Mouse (Mus musculus): ENCODE data around the gene Trim37.
"Not testable (repeated sequence)": the region's sequence is repeated elsewhere in the genome, so short reads cannot be mapped to it uniquely, and the experiment has no call there.

The Trim37 gene

DNA sequence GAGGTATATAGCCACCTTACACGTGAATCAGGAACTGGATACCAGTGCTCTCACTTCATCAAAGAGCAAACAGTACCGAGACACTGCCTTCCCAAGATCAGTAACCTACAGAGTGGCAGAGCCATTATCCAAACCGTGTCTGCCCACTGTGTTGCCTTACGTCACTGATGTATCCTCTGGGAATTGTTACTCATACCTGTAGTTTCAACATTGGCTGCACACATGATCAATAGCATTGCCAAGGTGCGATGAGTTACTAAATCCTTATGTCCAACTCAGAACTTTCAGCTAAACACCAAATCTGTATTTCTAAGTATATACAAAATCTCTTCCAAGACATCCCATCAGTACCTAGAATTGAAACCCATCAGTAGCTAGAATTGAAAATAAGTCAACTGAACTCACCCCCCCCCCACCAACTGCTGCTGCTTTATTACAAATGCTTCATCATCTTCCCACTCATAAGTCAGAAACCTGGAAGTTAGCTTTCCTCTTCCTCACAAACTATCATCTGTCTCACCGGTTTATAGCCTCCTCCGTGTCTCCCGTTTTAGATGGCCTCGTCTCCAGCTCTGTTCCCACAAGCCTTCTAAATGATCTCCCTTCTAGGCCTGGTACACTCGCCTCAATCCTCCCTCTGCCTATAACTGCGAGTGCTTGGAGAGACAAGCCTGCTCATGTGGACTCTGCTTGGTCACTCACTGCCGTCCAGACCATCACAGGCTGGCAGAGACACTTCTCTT is 108.0 kb downstream of the Trim37 start:
- DNase-seq: no peak

DNA sequence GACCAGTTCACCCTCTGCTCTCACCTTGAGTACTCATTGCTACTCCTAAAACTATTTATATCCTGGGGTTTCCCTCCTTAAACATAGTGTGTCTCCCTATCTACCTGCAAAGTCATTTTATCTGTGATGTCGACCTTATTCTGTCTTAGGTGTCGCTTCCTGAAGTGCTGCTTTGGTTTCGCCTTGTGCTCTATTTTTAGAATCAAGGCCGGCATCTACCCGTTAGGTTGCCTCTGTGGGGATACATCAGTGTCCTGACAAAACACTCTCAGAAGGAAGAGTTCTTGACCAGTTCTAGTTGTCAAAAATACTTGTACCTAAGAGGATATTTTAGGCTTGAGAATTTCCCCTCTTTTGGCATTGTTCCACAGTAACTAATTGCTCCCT is 108.6 kb downstream of the Trim37 start:
- DNase-seq: no peak

DNA sequence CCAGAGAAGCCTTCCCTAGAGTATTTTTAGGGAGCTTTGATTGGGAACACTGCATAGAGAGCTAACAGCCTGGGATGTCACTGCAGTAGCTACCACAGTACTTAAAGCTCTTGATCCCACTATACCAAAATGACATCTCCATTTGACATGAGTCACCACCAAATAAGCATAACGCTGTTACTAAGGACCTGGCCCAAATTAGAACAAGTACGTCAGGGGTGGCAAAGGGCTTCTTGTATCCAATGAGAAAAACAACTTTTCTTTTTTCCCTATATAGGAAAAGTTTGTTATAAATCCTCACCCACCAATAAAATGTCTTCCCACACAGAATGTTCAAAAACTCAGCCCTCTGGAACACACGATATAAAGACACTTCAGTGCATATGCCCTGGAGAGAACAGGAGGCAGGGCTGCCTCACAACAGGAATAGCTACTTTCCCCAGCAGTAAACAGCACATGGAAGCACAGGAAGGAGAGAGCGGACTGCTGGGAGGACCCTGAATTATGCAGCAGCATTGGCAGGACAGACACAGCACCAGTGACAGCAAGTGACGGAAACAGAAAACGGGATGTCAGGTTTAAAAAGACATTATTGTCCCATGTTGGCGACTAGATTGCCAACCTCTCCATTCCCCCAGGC is 112.1 kb downstream of the Trim37 start:
- DNase-seq: no peak

DNA sequence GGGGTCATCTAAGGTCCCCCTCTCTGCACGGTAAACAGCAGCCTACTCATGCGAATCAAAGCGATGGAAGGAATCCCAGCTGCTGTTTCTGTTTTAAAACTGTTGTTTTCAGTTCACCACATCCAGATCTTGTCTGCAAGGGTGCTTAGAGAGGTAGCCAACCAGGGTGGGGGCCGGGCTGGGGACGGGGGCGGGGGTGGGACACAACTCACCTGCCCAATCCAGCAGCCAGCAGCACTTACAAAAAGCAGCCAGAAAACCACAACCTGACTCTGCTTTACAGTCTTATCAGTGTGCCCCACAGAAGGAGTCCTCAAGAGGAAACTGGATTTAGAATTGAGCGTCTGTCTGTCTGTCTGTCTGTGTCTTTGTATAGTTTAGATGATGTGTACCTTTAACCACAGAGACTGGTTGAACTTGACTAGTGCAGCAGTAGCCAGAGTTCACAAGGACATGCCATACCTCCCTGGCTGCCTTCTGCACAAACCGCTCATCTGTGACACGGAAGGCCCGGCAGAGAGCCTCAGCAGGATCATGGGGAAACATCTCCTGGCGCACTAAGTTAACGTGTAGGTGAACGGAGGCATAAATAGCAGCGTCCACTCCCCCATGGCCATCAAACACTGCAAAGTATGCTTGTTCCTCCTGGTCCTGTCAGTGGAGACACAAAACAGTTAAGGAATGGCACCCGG is 113.4 kb downstream of the Trim37 start:
- DNase-seq: peak; percentile 39

DNA sequence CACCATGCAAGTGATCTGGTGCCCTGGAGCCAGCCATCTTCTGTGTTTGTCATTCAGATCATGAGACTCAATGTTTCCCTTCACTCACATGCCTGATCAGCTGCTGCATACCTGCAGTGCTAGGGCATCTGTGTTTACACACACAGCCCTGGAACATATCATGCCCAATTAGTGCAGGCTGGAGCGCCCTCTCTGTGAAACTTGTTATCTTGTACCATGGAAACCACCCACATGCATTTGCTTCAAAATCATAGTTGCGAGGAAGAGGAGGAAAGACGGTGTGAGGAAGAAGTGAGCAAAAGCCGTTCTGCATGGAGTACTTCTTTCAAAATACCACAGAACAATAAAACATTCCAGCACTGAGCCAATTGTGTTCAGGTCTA is 113.9 kb downstream of the Trim37 start:
- no peak for DNase-seq

DNA sequence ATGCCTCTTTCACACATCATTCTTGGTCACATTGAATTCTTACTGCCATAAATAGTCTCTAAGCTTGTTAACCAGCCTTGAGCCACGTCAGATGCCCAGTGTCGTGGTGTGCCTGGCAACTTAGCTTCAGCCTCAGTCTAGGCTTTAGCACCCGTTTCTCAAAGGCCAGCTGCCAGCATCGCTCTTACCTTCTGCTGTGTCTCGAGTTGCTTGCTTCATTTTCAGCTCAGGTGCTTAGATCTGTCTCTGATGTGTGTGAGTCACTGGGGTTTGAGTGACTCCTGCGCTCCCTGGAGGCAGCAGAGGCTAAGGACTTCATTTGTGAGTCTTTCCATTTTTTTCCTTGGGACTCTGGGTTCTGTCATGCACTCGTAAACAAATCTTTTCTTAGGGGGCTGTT is 114.4 kb downstream of the Trim37 start:
- DNase-seq: no peak

DNA sequence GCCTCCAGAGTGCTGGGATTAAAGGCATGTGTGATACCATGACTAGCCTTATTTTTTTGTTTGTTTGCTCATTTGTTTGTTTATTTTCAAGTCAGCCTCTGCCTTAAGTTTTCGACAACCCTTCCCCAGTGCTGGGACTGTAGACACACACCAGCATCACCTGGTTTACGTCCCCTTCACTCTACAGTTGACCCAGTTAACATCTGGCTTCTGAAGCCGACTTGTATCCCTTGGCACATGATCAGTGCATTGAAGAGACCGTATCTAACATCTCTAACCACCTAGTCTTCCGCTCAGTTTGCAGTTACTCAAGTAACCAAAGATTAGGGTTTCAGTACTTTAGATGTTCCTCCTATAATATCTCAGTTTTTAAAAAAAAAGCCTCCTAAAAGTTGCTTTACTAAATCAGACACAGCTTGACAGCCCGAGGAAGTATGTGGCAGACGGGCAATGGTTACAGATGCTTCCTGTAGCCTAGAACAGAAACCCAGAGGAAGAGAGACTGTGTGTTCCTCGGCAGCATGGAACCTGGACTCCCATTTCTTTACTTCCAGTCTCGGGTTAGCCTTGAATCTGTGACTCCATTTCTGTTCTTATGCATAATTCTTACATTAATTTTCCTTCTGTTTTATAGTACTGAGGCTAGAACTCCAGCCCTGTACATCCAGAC is 118.4 kb downstream of the Trim37 start:
- no peak for DNase-seq

DNA sequence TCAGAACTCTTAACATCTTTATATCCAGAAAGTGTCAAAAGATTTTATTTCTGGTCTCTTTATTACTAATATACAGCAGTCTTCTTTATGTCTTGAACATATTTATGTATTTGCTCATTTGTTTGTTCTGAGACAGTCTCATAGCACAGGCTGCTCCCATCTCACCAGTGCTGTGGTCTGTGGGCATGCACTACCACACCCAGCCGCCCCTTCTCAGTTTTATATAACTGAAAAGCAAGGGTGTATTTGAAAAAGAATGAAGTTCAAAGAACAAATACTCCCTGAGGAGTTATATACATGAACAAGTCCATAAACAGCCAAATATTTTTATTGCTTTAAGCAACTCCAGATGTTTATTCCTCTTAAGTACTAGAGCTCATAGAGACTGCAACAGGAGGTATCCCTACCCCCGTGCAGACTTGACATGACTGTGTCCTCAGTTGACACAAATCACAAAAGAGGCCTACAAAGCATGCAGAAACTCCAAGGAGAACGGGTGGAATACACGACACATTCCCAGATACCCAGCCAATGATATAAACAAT is 119.3 kb downstream of the Trim37 start:
- no peak for DNase-seq

DNA sequence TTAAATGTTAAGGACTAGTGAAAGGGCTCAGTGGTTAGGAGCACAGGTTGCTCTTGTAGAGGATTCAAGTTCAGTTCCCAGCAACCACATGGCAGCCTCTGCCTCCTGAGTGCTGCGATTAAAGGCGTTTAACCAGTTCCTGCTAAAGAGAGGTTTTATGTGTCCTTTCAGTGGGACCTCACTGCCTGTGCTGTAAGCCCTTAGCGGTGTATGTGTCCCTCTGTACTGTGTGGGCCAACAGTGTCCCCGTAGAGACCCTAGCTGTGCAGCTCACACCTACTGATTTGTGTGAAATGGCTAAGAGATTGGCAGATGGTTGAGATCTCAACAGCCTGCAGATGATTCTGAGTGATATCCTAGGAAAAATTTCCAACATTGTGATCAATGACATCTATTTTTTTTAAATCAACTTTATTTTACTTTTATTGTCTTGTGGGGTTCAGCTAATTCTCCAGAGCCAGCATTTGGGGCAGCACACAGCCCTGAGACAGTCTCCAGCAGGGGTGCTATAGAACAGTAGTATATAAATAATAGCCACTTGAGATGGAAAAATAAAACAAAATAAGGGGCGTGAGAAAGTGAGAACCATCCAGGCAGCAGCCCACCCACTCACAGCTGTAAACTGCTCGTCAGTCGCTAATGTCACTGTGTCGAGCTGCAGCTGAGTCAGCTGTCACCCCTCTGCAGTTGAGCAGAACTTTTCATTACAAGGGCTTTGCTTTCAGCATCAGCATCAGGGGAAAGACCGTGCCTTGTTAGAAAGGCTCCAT is 120.0 kb downstream of the Trim37 start:
- no peak for DNase-seq

DNA sequence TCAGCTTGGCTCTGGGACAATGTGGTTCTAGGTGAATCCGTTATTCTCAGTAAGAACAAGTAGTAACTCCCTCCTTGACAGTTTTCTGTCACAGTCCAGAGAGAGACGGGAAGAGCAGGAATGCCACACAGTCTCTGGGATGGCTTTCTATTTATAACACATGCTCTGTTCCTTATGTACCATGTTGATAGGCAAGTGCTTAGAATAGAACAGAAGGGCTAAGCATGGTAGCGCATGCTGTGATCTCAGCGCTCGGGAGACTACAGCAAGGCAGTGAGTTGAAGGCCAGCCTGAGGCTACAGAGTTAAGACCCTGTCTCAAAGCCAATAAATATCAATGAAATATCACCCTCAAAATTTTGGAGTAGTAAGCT is 120.6 kb downstream of the Trim37 start:
- DNase-seq: no peak

DNA sequence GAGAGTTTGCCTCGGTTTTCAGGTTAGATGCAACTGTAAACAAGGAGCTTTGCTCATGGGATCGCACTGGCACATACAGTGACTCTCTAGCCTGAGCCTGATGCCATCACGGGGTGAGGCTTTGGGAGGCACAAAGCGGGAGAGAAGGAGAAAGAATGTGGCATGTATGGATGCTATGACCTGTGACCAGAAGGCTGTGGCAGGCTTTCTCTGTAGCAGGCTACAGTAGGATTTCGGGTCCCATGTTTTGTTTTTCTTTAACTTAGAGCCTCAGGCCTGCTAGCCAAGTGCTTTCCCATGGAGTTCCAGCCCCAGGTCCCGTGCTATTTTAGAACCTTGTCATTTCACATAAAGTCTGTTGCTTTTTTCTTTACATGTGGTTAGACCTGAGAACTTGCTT is 123.3 kb downstream of the Trim37 start:
- DNase-seq: no peak

DNA sequence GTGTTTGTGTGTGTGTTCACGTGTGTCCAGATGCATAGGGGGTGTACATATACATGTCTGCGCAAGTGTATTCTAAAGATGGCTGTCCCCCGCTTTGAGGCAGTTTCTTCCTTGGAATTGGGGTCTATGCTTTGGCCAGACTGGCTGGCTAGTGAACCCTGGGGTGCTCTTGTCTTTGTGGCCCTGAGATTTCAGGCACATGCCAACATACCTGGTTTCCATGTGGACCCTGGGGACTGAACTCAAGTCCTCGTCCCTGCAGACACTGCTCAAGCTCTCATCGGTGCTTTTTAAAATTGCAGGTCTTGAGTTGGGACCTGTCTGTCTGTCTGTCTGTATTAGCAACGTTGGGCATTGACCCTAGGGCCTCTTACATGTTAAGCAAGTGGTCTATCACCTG is 126.4 kb downstream of the Trim37 start:
- no peak for DNase-seq

DNA sequence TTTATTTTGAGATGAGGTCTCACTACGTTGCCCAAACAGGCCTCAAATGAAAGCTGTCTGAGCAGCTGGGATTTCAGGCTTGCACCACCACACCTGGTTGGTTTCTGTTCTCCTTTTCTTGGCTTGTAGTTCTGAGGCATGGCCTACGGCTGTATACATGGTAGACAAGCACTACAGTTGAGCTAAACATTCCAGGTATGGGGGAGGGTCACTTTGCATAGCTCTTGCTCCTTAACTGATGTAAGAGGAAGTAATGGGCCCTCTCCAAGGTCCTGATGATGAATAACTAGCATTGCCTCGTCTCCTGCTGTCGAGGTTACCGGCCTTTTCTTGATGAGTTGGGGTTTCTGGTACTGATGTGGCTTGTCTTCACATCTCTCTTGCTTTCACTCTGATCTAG is 127.3 kb downstream of the Trim37 start:
- DNase-seq: no peak

DNA sequence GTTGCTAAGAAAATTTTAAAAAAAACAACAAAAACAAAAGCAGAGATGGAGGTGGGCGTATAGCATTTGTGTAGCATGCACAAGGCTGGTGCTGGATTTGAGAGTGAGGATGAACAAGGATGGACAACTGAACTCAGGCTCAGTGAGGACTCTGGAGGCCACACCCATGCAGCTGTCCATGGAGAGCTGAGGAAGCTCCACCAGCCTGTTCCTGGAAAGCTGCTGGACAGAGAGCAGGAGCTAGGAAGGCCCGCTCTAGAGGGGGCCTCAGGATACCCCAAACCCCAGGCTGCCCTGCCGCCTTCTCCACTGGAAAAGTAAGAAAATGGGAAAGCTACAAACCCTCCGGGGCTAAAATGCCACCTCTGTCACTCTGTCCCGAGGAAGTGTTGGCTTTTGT is 130.4 kb downstream of the Trim37 start:
- DNase-seq: no peak

DNA sequence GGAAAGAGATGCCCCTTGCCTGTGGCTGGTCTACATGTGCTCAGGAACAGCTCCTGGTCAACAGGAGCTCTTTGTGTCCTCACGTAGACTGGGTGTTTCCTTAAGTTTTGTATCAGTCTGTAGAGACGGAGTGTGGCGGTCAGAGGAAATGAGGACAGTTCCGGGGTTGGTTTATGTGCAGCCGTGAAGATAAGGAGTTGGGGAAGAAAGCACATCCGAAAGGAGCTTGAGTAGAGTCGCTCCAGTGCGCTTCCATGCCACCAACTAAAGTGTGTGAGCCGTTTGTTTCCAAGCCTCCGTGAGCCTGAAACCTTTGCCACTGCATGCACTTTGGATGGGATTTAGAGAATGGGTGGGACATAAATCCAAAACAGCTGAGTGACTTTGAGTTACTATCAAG is 132.9 kb downstream of the Trim37 start:
- no peak for DNase-seq

DNA sequence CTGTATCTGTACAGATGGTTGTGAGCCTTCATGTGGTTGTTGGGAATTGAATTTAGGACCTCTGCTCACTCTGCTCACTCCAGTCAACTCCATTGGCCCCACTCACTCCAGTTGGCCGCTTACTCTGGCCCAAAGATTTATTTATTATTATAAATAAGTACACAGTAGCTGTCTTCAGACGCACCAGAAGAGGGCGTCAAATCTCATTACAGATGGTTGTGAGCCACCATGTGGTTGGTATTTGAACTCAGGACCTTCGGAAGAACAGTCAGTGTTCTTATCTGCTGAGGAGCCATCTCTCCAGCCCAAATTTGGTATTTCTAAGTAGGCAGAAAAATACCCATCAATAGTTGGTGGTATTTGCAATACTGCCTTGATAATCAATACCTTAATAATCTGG is 134.8 kb downstream of the Trim37 start:
- not testable (repeated sequence) for DNase-seq

DNA sequence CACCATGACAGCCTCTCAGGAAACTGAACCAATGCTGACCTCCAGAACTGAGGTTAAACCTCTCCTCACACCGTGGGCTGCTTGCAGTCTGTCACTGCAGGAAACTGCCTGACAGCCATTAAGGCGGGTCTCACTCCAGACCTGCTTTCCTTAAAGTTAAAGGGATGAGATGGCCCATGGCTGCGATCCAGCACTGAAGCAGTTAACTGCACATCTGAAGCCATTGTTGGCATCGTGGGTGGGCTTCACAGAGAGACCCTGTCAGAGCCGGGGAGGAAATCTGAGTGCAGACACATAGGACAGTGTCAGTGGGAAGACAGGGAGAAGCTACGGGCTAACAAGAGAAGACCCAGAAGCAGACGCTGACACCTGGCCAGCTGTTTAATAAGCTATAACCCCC is 137.1 kb downstream of the Trim37 start:
- DNase-seq: no peak

DNA sequence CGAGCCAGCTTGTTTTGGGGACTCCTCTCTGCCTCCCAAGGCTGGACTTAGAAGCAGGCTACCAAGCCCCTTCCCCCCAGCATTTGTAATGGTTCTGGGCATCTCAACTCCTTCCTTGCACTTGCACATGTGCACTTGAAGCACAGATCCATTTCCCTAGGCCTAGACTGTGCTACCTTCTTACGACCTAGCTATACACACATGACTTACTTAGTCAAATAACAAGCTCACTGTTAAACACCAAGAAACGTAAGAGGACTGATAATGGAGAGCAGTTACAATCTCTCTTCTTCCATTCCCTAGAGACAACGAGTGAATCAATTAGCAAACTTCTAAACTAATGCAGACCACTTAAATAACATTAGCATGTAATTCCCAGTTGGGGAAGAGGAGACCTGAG is 139.4 kb downstream of the Trim37 start:
- no peak for DNase-seq

DNA sequence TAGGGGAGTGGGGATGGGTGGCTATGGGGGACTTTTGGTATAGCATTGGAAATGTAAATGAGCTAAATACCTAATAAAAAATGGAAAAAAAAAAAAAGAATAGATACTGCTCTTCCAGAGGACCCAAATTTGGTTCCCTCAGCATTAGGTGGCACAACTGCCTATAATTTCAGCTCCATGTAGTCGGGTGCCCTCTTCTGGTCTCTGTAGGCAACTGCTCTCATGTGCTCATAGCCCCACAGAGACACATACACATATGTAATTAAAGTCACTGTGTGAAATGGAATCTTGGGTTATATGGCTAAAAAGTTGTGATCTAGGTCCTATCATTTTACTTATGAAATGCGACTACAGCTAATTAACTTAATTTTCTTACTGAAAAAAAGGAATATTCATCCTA is 141.9 kb downstream of the Trim37 start:
- no peak for DNase-seq

Data from kidney, adult 9 months (tissue).